Mouse (Mus musculus): Measurements from ENCODE around the gene Cmtr1. TPM values are rescaled to one million over a fixed set of nuclear protein-coding genes. Genes with fewer than 3 reads are reported as not detected.

The Cmtr1 gene
- total RNA-seq, 2 experiments from 2014 or later: 39.4 to 43.5 TPM

DNA sequence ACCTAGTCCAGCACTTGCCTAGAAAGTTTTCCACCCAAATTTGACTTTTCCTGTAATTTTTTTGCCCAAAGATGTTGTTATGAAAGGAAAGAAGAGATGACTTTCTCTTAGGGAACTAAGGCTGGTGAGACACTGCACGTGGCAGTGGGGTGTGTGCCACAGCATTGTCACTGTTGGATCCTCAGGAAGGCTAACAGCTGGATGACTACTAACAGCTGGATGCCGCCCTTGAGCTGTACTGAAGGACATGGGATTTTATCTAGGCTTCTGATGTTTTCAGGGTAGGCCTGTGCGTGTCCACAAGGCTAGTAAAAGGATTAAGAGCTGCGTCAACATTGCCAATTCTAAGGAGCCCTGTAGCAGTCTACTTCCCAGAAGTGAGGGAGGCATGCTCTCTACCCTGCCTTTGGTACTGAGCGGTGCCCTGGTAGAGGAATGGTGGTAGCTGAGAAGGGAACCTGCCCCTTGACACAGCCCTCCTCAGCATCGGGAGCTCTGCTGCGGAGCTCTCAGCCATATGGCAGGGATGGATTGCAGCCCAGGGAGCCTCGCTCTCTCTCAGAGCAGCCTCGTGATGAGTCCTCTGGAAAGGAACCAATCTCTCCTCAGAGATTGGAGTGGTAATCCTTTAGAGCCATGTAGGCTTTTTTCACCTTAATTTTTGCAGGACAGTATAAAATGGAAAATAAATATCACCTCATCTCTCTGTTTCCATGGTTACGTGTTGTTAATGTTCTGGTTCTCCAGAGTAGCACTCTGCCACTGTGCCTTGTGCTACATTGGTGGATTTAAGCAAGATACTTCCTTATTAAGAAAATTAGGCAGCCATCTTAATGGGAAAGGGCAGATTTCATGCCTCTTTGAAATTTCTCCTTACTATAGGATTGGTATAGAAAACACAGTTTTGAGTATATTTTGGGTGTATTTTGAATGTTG is 7.9 kb downstream of the Cmtr1 start:
- DNase-seq (ENCODE audit: low spot score): no peak

DNA sequence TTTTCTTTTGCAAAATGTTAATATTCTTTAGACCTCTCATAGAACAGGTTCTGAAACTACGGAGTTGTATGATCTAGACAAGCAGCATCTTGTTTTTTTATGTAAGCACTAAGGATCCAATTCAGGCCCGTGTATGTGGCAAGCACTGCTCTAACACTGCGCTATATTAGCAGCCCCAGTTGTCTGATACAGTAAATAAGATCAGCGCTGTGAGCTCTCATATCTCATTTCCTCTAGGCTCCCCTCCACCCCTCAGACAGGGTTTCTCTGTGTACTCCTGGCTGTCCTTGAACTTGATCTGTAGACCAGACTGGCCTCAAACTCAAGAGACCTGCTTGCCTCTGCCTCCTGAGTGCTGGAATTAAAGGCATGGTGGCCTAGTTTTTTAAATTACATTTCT is 8.6 kb downstream of the Cmtr1 start:
- no peak for DNase-seq (ENCODE audit: low spot score)

DNA sequence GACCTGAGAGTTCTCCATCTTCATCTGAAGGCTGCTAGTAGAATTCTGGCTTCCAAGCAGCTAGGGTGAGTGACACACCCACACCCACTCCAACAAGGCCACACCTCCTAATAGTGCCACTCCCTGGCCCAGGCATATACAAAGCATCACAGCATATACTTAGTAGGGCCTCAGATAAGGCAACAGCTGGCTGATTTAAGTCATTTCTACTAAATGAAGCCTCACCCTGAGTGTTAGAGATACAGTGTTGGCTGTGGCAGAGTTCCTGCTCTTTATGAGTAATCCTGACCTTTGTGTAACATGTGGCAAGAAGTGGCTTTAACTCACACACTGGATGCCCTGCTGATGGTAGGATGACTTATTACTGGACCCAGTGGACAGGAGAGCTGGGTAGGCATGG is 9.5 kb downstream of the Cmtr1 start:
- DNase-seq (ENCODE audit: low spot score): no peak

GRCm38 (mm10) chr17:29671021-29671420 is 10.6 kb downstream of the Cmtr1 start:
- DNase-seq (ENCODE audit: low spot score): no peak

GRCm38 (mm10) chr17:29673325-29673724 is 12.9 kb downstream of the Cmtr1 start:
- no peak for DNase-seq (ENCODE audit: low spot score)

DNA sequence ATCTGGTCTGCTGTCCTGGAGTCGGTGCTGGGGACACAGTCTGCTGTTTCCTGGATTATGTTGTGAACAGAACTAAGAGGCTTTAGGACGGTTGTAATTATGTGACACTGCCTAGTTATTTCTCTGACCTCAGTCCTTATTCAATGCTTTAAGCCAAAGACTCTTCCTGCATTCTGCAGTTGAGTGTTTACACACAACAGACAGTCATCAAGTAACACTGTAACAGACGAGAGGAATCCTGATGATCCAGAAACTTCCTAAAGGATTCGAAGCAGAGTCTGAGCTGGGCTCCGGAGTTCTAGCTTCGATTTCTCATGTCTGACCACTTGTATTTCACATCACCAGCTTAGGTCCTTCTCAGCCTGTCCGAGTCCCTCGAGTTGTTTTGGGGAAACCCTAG is 18.1 kb downstream of the Cmtr1 start:
- DNase-seq (ENCODE audit: low spot score): no peak

GRCm38 (mm10) chr17:29679038-29679767 is 18.8 kb downstream of the Cmtr1 start:
- DNase-seq (ENCODE audit: low spot score): no peak

DNA sequence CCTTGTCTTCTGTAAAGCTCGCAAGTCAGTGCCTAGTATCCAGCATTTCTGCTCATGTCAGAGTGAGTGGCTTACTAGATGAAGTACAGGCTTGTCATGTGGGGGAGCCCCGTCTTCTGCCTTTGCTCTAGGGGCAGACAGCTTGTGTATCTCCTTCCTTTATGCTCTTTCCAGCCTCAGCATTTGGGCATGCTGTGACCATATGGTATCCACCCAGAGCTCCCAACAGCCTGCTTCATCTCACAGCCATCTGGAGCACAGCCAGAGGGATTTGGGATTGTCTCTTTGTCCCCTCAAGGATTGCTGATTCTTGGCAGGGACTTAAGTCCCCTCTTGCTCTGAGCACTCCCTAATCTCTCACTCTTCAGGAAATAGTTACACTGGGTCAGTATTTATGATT is 19.8 kb downstream of the Cmtr1 start:
- no peak for DNase-seq (ENCODE audit: low spot score)

GRCm38 (mm10) chr17:29680921-29681320 is 20.5 kb downstream of the Cmtr1 start:
- no peak for DNase-seq (ENCODE audit: low spot score)

DNA sequence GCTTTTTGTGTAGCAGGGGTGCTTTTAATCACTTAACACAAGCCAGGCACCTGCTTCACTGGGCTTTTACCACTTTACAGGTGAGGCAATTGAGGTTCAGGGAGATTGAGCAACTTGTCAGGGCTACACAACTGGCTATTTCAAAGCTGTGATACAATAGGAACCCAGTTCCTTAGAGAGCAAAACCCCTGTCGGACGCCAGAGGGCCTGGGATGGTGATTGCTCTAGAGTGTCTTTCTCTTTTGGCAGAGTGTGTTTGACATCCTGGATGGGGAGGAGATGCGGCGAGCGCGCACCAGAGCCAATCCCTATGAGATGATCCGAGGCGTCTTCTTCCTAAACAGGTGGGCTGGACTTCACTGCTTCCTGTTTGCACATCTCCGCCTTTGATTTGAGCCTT is 21.3 kb downstream of the Cmtr1 start:
- no peak for DNase-seq (ENCODE audit: low spot score)

DNA sequence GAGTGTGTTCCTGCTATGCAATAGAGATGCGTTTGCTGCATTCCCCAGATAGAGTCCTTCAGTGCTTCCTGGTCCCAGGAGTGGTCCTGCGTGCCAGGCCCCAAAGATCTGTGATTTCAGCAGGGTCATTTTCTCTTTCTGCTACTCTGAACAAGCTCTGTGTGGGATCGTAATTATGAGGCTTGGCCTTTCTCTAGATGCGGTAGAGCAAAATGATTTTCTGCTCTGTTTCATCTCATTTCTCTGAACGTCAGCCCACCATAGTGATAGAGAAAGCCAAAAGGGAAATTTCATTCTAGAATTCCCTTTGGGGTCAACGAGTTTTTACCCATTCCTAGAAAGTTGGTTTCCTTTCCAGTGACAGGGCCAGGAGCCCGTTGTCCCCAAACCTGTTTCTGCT is 21.9 kb downstream of the Cmtr1 start:
- DNase-seq (ENCODE audit: low spot score): no peak

DNA sequence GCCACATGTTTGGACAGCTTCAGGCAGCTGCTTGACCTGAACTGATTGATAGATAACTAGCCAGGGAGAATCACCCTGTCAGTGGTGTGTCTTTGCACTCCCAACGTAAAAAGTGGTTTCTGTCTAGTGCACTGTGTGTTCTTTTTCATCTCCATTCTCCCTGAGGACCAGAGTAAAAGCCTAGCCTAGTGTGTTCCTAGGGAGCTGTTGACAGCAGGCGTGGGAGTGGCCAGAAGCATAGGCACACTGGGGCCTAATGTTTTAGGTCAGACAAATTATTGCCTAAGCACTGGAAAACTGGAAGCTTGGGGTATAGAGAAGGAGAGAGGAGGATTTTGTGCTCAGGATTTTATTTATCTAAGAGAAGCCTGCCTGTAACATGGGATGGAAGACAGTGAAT is 22.7 kb downstream of the Cmtr1 start:
- no peak for DNase-seq (ENCODE audit: low spot score)

GRCm38 (mm10) chr17:29684275-29684674 is 23.9 kb downstream of the Cmtr1 start:
- no peak for DNase-seq (ENCODE audit: low spot score)

DNA sequence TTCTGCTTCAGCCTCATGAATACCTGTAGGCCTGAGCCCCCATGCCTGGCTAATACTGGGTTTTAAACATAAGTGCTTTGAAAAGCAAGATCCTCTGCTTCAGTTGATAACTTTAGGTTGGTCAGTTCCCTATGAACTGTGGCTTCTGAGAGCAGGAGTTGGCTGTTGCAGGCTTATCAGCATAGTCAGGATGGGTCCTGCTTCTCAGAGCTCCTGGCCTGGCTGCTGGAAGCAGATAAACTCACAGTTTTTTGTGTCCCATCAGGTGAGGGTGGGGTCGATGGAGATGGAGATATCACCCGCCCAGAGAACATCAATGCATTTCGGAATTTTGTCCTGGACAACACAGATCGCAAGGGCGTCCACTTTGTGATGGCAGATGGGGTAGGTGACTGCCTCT is 26.4 kb downstream of the Cmtr1 start:
- DNase-seq (ENCODE audit: low spot score): no peak

DNA sequence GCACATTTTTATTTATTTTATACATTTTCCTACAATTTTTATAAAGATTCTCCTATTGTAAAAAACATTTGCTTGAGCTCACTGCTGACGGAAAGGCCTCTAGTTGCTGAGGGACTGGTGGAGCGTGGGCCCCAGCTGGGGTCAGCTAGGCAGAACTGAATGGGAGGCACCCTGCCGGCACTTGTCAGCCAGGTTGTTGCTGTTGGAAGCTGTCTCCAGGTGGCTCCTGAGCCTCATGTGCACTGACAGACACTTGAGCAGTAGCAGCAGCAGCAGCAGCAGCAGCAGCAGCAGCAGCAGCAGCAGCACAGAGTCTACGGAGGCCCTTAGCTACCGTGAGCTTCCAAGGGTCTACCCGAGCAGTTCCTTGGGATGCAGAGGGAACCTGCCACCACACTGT is 27.0 kb downstream of the Cmtr1 start:
- DNase-seq (ENCODE audit: low spot score): no peak

GRCm38 (mm10) chr17:29688610-29689009 is 28.2 kb downstream of the Cmtr1 start:
- DNase-seq (ENCODE audit: low spot score): no peak

GRCm38 (mm10) chr17:29690257-29690656 is 29.9 kb downstream of the Cmtr1 start:
- no peak for DNase-seq (ENCODE audit: low spot score)

DNA sequence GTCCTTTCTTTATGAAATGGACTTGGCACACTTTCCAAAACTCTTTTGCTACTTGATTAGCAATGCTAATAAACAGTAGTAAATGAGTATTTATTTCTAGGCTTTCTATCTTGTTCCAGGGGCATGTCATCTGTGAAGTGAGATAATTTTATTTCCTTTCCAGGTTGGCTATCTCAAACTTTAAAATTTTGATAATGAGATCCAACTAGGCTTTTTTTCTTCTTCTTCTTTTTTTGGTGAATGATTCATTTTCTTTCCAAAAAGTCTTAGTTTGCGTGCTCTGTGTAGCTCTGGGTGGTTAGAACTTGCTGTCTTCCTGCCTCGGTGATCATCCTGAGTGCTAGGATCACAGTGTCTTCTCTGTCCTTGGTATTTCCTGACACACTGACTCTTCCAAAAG is 32.4 kb downstream of the Cmtr1 start:
- no peak for DNase-seq (ENCODE audit: low spot score)

GRCm38 (mm10) chr17:29693571-29693970 is 33.2 kb downstream of the Cmtr1 start:
- DNase-seq (ENCODE audit: low spot score): no peak

DNA sequence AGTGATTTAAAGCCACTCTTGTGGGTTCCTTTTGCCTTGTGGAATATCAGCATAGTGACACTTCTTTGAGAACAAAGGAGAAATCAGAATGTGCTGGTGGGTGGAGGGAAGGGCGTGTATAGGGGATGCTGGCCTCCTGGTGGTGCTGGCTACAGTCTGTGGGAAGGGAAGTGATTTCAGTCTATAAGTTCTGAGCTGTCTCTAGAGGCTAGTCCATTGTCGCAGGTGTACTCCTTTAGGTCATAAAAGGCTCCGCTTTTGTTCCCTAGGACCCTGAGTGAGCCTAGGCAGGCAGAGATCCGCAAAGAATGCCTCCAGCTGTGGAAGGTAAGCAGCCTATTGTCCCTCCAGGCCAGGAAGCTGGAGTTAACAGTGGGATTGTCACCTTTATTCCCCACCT is 34.1 kb downstream of the Cmtr1 start:
- DNase-seq (ENCODE audit: low spot score): no peak

- DNase-seq (ENCODE audit: low spot score): peak; percentile 65
Measured at GRCm38 (mm10) chr17:29696940-29697339, 36.5 kb downstream of the Cmtr1 start.

- DNase-seq (ENCODE audit: low spot score): no peak
Measured at GRCm38 (mm10) chr17:29698421-29698820, 38.0 kb downstream of the Cmtr1 start.

- peak; percentile 68 for DNase-seq (ENCODE audit: low spot score)
Measured at GRCm38 (mm10) chr17:29700573-29700972, 40.2 kb downstream of the Cmtr1 start.

Data from gastrocnemius, adult 18-20 months (tissue).